Mouse (Mus musculus) ES-Bruce4 (cell line): ENCODE measurements around the gene Cd2bp2. TPM values are rescaled to one million over a fixed set of nuclear protein-coding genes. Genes with fewer than 3 reads are reported as not detected.

Experiments
- H3K27ac ChIP-seq: 2 replicates; pipeline ENCODE4 v1.5.1; 2012; ENCODE audit warnings: low read length, inconsistent platforms; ENCODE audit not compliant: insufficient read depth
- H3K27me3 ChIP-seq: 2 replicates; pipeline ENCODE4 v1.6.1; 2012; ENCODE audit warnings: mild to moderate bottlenecking, low read length, inconsistent platforms; ENCODE audit not compliant: control insufficient read depth, poor library complexity, insufficient read depth, severe bottlenecking
- H3K36me3 ChIP-seq: 2 replicates; pipeline ENCODE4 v1.6.1; 2012; ENCODE audit warnings: inconsistent platforms, mild to moderate bottlenecking, low read length, moderate library complexity; ENCODE audit not compliant: control insufficient read depth, poor library complexity, insufficient read depth, severe bottlenecking
- H3K4me1 ChIP-seq: one replicate; pipeline ENCODE4 v1.8.1; 2011; ENCODE audit warnings: low read length; ENCODE audit not compliant: control insufficient read depth, insufficient read depth
- H3K4me3 ChIP-seq: 2 replicates; pipeline ENCODE4 v1.5.1; 2011; ENCODE audit warnings: low read depth, mild to moderate bottlenecking, low read length
- H3K9ac ChIP-seq: 2 replicates; pipeline ENCODE4 v1.6.1; 2012; ENCODE audit warnings: low read depth, mild to moderate bottlenecking, inconsistent platforms; ENCODE audit not compliant: poor library complexity, severe bottlenecking
- H3K9me3 ChIP-seq: replicated peaks from 2 replicates; pipeline ENCODE4 v1.6.1; 2012; ENCODE audit warnings: mild to moderate bottlenecking, low read length, inconsistent platforms; ENCODE audit not compliant: control insufficient read depth, poor library complexity, insufficient read depth, severe bottlenecking
- CTCF ChIP-seq: IDR thresholded peaks from one replicate; pipeline ENCODE4 v1.8.1; 2011; ENCODE audit warnings: low read depth, low read length
- EP300 ChIP-seq: IDR thresholded peaks from 2 replicates; pipeline ENCODE4 v1.6.1; 2011; ENCODE audit warnings: low read depth, low read length; ENCODE audit not compliant: insufficient read depth
- POLR2A ChIP-seq: IDR thresholded peaks from one replicate; pipeline ENCODE4 v1.8.1; 2011; ENCODE audit warnings: low read length; ENCODE audit not compliant: insufficient read depth
- polyA plus RNA-seq: library from polyadenylated mRNA; stranded (reverse); fragments of >200 nt; gene quantifications from 2 replicates; pipeline ENCODE4 v1.2.4, GENCODE M21; 2011; ENCODE audit warnings: low read depth; ENCODE audit not compliant: missing spikeins, insufficient read depth, insufficient read length

The Cd2bp2 gene
- polyA plus RNA-seq, 1 experiment: 120 TPM

GRCm38 (mm10) chr7:127220440-127220839, 24.6 kb upstream of the Cd2bp2 start:
- H3K9ac ChIP-seq: no peak overlapping the region
- no peaks in the 10 kb centered on the region for H3K9me3 ChIP-seq
- H3K36me3 ChIP-seq: no peaks in the 10 kb centered on the region
- peak overlapping the region; percentile 69 for H3K27ac ChIP-seq
- TF ChIP-seq EP300 (no peak), CTCF (no peak), POLR2A (no peak)
- H3K4me1 ChIP-seq: peaks cover 1% of the 10 kb centered on the region
- no peak overlapping the region for H3K4me3 ChIP-seq
- H3K27me3 ChIP-seq: no peaks in the 10 kb centered on the region

DNA sequence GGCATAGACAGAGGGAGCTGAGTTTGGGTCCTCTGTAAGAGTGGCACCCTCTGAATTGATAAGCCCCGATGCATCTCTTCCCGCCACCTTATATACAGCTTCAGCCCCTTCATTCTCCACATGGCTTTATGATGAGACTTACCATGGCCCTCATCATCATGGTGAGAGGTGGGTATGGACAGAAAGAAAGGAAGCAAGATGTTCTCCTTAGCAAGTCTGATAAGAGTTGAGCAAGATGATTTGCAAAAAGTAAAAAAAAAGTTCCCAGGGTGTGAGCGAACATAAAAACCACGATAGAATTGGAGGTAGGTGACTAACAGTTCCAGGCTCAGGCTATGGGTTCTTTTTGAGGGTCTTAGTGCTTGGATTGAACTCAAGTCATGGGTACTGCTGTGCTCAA, 22.8 kb upstream of the Cd2bp2 start:
- H3K27me3 ChIP-seq: no peaks in the 10 kb centered on the region
- H3K27ac ChIP-seq: peak overlapping the region; percentile 62
- TF ChIP-seq CTCF (no peak), POLR2A (no peak), EP300 (no peak)
- peak overlapping the region; percentile 61 for H3K4me3 ChIP-seq
- H3K9ac ChIP-seq: peak overlapping the region; percentile 61
- no peaks in the 10 kb centered on the region for H3K4me1 ChIP-seq
- no peaks in the 10 kb centered on the region for H3K9me3 ChIP-seq
- peaks cover 4% of the 10 kb centered on the region; the same call in 1 of the 2 replicates for H3K36me3 ChIP-seq

GRCm38 (mm10) chr7:127217901-127218642, 22.2 kb upstream of the Cd2bp2 start:
- Histone ChIP-seq H3K9me3 (no peaks in the 10 kb centered on the region), H3K4me3 (peak overlapping the region; percentile 61), H3K4me1 (no peaks in the 10 kb centered on the region), H3K27me3 (no peaks in the 10 kb centered on the region), H3K36me3 (peaks cover 4% of the 10 kb centered on the region; the same call in 1 of the 2 replicates), H3K27ac (peak overlapping the region; percentile 81), H3K9ac (peak overlapping the region; percentile 61)
- TF ChIP-seq CTCF (no peak), EP300 (no peak), POLR2A (no peak)

GRCm38 (mm10) chr7:127217475-127217874, 21.6 kb upstream of the Cd2bp2 start:
- H3K9me3 ChIP-seq: no peaks in the 10 kb centered on the region
- H3K27me3 ChIP-seq: no peaks in the 10 kb centered on the region
- H3K4me3 ChIP-seq: peak overlapping the region; percentile 61
- peak overlapping the region; percentile 61 for H3K9ac ChIP-seq
- H3K4me1 ChIP-seq: no peaks in the 10 kb centered on the region
- TF ChIP-seq EP300: peak; percentile 96
- no peak for TF ChIP-seq POLR2A
- no peak for TF ChIP-seq CTCF
- peak overlapping the region; percentile 81 for H3K27ac ChIP-seq
- peaks cover 4% of the 10 kb centered on the region; the same call in 1 of the 2 replicates for H3K36me3 ChIP-seq

DNA sequence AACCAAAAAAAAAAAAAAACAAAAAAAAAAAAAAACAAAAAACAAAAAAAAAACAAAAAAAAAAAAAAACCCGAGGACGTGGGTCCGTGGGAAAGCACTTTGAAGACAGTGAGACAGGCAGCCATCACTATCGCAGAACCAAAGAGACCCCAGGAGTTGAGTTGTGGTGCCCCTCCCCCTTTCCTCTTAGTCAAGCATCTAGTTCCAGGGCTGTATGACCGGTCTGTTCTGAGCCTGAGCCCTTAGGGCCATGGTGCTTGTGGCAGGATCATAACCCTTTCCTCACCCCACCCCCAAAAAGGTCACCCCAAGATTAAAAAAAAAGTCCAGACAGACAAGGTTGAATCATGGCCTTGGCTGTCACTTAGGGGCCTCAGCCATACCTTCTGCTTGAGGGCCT, 20.5 kb upstream of the Cd2bp2 start:
- peaks cover 4% of the 10 kb centered on the region; the same call in 1 of the 2 replicates for H3K36me3 ChIP-seq
- peak overlapping the region; percentile 44 for H3K4me3 ChIP-seq
- H3K27ac ChIP-seq: peak overlapping the region; percentile 81
- H3K4me1 ChIP-seq: no peaks in the 10 kb centered on the region
- H3K9ac ChIP-seq: peak overlapping the region; percentile 61
- no peaks in the 10 kb centered on the region for H3K27me3 ChIP-seq
- TF ChIP-seq POLR2A (no peak), EP300 (peak; percentile 65; the same call in 1 of the 2 replicates)
- no peaks in the 10 kb centered on the region for H3K9me3 ChIP-seq

GRCm38 (mm10) chr7:127214981-127215871, 19.4 kb upstream of the Cd2bp2 start:
- Histone ChIP-seq H3K36me3 (peaks cover 4% of the 10 kb centered on the region; the same call in 1 of the 2 replicates), H3K27ac (peak overlapping the region; percentile 63), H3K27me3 (no peaks in the 10 kb centered on the region), H3K4me3 (peak overlapping the region; percentile 69), H3K9ac (peak overlapping the region; percentile 61), H3K4me1 (peaks cover 1% of the 10 kb centered on the region), H3K9me3 (no peaks in the 10 kb centered on the region)
- no peak for TF ChIP-seq POLR2A
- peak; percentile 86 for TF ChIP-seq CTCF
- TF ChIP-seq EP300: peak; percentile 56; the same call in 1 of the 2 replicates
